Mouse (Mus musculus): Measurements from ENCODE around the gene Insl6. TPM values are rescaled to one million over a fixed set of nuclear protein-coding genes. Genes with fewer than 3 reads are reported as not detected.

Insl6 gene
- total RNA-seq, 2 experiments from 2014 or later = 0.66 TPM; not detected in 1

GRCm38 (mm10) chr19:29285451-29285869 lies 39.7 kb downstream of the Insl6 start:
- no peak for DNase-seq

- DNase-seq = no peak
Measured at GRCm38 (mm10) chr19:29278944-29279587, 46.1 kb downstream of the Insl6 start.

DNA sequence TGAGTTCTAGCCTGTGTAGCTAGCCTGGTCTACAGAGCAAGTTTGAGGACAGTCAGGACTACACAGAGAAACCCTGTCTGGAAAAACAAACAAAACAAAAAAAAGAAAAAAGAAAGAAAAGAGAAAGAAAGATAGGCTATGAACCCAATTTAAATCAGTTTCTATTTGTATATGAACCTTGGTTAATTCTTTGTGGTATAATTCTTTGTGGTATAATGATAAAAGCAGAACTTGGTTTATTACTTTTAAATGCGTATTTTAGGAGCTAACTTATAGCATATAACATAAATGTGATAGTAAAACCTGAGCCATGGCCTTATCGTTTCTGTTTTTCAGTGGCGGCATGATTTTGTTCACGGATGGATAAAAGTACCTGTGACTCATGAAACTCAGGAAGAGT lies 48.7 kb downstream of the Insl6 start:
- DNase-seq = no peak

GRCm38 (mm10) chr19:29272011-29272809 lies 52.9 kb downstream of the Insl6 start:
- DNase-seq = no peak

Other genes starting within 250 kb of the Insl6 start
- 10 to 100 TPM; 30.6 to 40.3 TPM for gene Rcl1, start 224.0 kb downstream of the Insl6 start, total RNA-seq (2021)
- 10 to 100 TPM; 17.7 to 20.5 TPM for gene Jak2, start 73.5 kb downstream of the Insl6 start, total RNA-seq (2021)
- gene Rln1, start 9.3 kb upstream of the Insl6 start, total RNA-seq (2021) = not detected
- 10 to 100 TPM; 44.0 to 83.3 TPM for gene Plgrkt, start 42.0 kb upstream of the Insl6 start, total RNA-seq (2021)
- gene Cd274, start 42.1 kb upstream of the Insl6 start, total RNA-seq (2021) = 1 to 10 TPM; 2.7 to 6.9 TPM
- not detected for gene Pdcd1lg2, start 85.6 kb upstream of the Insl6 start, total RNA-seq (2021)
- gene Ric1, start 196.9 kb upstream of the Insl6 start, total RNA-seq (2021) = 10 to 100 TPM; 51.9 to 57.6 TPM

Data from adrenal gland, postnatal 10 days (tissue).